Mouse (Mus musculus) liver, embryonic 14.5 days (tissue): Measurements from ENCODE around the gene Akt1.

Experiments used
- CTCF ChIP-seq: IDR thresholded peaks from 2 replicates; pipeline ENCODE4 v1.5.1; 2016; ENCODE audit warnings: antibody characterized with exemption, low read depth, control low read depth
- EP300 ChIP-seq: IDR thresholded peaks from 2 replicates; pipeline ENCODE4 v1.6.1; 2016; ENCODE audit warnings: antibody characterized with exemption, low read depth

GRCm38 (mm10) chr12:112604022-112604421, 70.7 kb downstream of the Akt1 start:
- TF ChIP-seq CTCF (no peak), EP300 (no peak)
